Mouse (Mus musculus) lung, adult 2 months (tissue): ENCODE data around the gene Kctd2.

ENCODE experiments used
- CTCF ChIP-seq: fragments of 200-500 bp; IDR thresholded peaks from 2 replicates; pipeline ENCODE4 v1.5.1; 2011; ENCODE audit warnings: mild to moderate bottlenecking, low read length, control low read depth; ENCODE audit not compliant: insufficient read depth
- POLR2A ChIP-seq: fragments of 200-500 bp; IDR thresholded peaks from 2 replicates; pipeline ENCODE4 v1.6.1; 2011; ENCODE audit warnings: low read depth, mild to moderate bottlenecking, control low read depth, low read length, borderline replicate concordance; ENCODE audit errors: extremely low read depth

DNA sequence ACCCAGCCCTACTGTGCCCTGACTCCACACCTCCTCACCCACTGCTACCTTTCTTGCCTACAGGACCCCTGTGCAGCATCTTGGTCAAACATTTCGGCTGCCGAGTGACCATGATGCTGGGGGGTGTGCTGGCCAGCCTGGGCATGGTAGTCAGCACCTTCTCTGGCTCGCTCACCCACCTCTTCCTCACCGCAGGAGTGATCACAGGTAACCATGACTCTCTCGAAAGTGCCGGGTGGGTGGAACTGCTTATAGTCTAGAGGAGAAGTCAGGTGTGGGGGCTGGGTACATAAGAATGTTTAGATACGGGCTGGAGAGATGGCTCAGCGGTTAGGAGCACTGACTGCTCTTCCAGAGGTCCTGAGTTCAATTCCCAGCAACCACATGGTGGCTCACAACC, 44.9 kb downstream of the Kctd2 start:
- no peak for TF ChIP-seq POLR2A
- no peak for TF ChIP-seq CTCF
